Mouse (Mus musculus) lung, adult 2 months (tissue): ENCODE data around the gene Nutf2. TPM values are rescaled to one million over a fixed set of nuclear protein-coding genes. Genes with fewer than 3 reads are reported as not detected.
A peak's percentile ranks its signal among the peaks of the same experiment; 100 is the strongest.

Source experiments
- DNase-seq: peaks from one replicate; pipeline ENCODE4 v3.0.0; 2022
- H3K4me1 ChIP-seq: fragments of 200-500 bp; 2 replicates; pipeline ENCODE4 v1.6.1; 2011; ENCODE audit warnings: low read length; ENCODE audit not compliant: control insufficient read depth, insufficient read depth
- H3K4me3 ChIP-seq: fragments of 200-500 bp; replicated peaks from 2 replicates; pipeline ENCODE3; 2011; ENCODE audit warnings: low read depth, mild to moderate bottlenecking, control low read depth, low read length; ENCODE audit errors: extremely low read depth
- CTCF ChIP-seq: fragments of 200-500 bp; IDR thresholded peaks from 2 replicates; pipeline ENCODE4 v1.5.1; 2011; ENCODE audit warnings: mild to moderate bottlenecking, low read length, control low read depth; ENCODE audit not compliant: insufficient read depth
- POLR2A ChIP-seq: fragments of 200-500 bp; IDR thresholded peaks from 2 replicates; pipeline ENCODE4 v1.6.1; 2011; ENCODE audit warnings: low read depth, mild to moderate bottlenecking, control low read depth, low read length, borderline replicate concordance; ENCODE audit errors: extremely low read depth
- WGBS: fragments of 180-500 bp; shearing (Covaris S2); methylation state at CpG from one replicate; pipeline ENCODE4 v1.1.7; 2018; 5-methylcytosine and 5-hydroxymethylcytosine counted together
- polyA plus RNA-seq: library from polyadenylated mRNA; depleted of rRNA; stranded (reverse); fragments of >200 nt; gene quantifications from 2 replicates; pipeline ENCODE4 v1.2.3, GENCODE M21; 2012; rRNA removed

Gene Nutf2
- polyA plus RNA-seq, 1 experiment = 27.0 TPM

GRCm38 (mm10) chr8:105900941-105901616 is 40.7 kb downstream of the Nutf2 start:
- no peak for DNase-seq
- TF ChIP-seq CTCF (no peak), POLR2A (no peak)
- H3K4me1 ChIP-seq = peaks cover 4% of the 10 kb centered on the region; the same call in 1 of the 2 replicates
- WGBS = 23% methylated on average over 16 of the region's 16 CpGs
- H3K4me3 ChIP-seq = peak overlapping the region; percentile 81

- no peak for DNase-seq
- WGBS = 65% methylated on average over 3 of the region's 3 CpGs
- Histone ChIP-seq H3K4me3 (no peak overlapping the region), H3K4me1 (no peaks in the 10 kb centered on the region)
- TF ChIP-seq CTCF (no peak), POLR2A (no peak)
Measured at GRCm38 (mm10) chr8:105919390-105919789, 59.0 kb downstream of the Nutf2 start.

GRCm38 (mm10) chr8:105925123-105925522 is 64.7 kb downstream of the Nutf2 start:
- WGBS = 70% methylated on average over 3 of the region's 3 CpGs
- H3K4me1 ChIP-seq = no peaks in the 10 kb centered on the region
- TF ChIP-seq CTCF (no peak), POLR2A (no peak)
- no peak for DNase-seq
- no peak overlapping the region for H3K4me3 ChIP-seq

Other genes starting within 250 kb of the Nutf2 start
- gene Ctcf, start 224.0 kb upstream of the Nutf2 start, polyA plus RNA-seq = 17.2 and 17.9 TPM in 2 replicates
- gene Agrp, start 223.2 kb upstream of the Nutf2 start, polyA plus RNA-seq = 1.7 TPM in 2 replicates
- 3.8 and 4.9 TPM in 2 replicates for gene Carmil2, start 174.3 kb upstream of the Nutf2 start, polyA plus RNA-seq
- 33.8 and 37.8 TPM in 2 replicates for gene Acd, start 159.5 kb upstream of the Nutf2 start, polyA plus RNA-seq
- gene Pard6a, start 159.4 kb upstream of the Nutf2 start, polyA plus RNA-seq = 14.1 and 14.5 TPM in 2 replicates
- not detected in 2 replicates for gene 4933405L10Rik, start 152.9 kb upstream of the Nutf2 start, polyA plus RNA-seq
- 9.6 and 9.9 TPM in 2 replicates for gene Enkd1, start 152.4 kb upstream of the Nutf2 start, polyA plus RNA-seq
- gene Gfod2, start 101.9 kb upstream of the Nutf2 start, polyA plus RNA-seq = 12.2 and 14.8 TPM in 2 replicates
- gene Ranbp10, start 33.2 kb upstream of the Nutf2 start, polyA plus RNA-seq = 25.8 and 28.5 TPM in 2 replicates
- gene Tsnaxip1, start 32.8 kb upstream of the Nutf2 start, polyA plus RNA-seq = 1.0 and 2.2 TPM in 2 replicates
- gene Cenpt, start 7.3 kb upstream of the Nutf2 start, polyA plus RNA-seq = 12.0 and 17.4 TPM in 2 replicates
- 54.9 and 60.8 TPM in 2 replicates for gene Thap11, start 5.4 kb upstream of the Nutf2 start, polyA plus RNA-seq
- gene Edc4, start 20.3 kb downstream of the Nutf2 start, polyA plus RNA-seq = 78.8 and 90.9 TPM in 2 replicates
- 3.2 and 5.3 TPM in 2 replicates for gene Nrn1l, start 33.0 kb downstream of the Nutf2 start, polyA plus RNA-seq
- gene Pskh1, start 39.9 kb downstream of the Nutf2 start, polyA plus RNA-seq = 38.2 and 43.7 TPM in 2 replicates
- 2.2 and 13.8 TPM in 2 replicates for gene Ctrl, start 73.3 kb downstream of the Nutf2 start, polyA plus RNA-seq
- 211 and 217 TPM in 2 replicates for gene Psmb10, start 77.9 kb downstream of the Nutf2 start, polyA plus RNA-seq
- gene Lcat, start 82.8 kb downstream of the Nutf2 start, polyA plus RNA-seq = 3.4 and 3.6 TPM in 2 replicates
- 84.3 and 96.8 TPM in 2 replicates for gene Slc12a4, start 105.5 kb downstream of the Nutf2 start, polyA plus RNA-seq
- 0.30 and 0.55 TPM in 2 replicates for gene Dpep3, start 118.8 kb downstream of the Nutf2 start, polyA plus RNA-seq
- gene Dus2, start 130.8 kb downstream of the Nutf2 start, polyA plus RNA-seq = 5.5 and 10.3 TPM in 2 replicates
- gene Dpep2nb, start 145.4 kb downstream of the Nutf2 start, polyA plus RNA-seq = not detected in 2 replicates
- 6.5 and 6.7 TPM in 2 replicates for gene Ddx28, start 151.3 kb downstream of the Nutf2 start, polyA plus RNA-seq
- gene Nfatc3, start 198.3 kb downstream of the Nutf2 start, polyA plus RNA-seq = 17.7 and 19.9 TPM in 2 replicates